Mouse (Mus musculus) heart, embryonic 11.5 days (tissue): ENCODE data around the gene Tmem185b. TPM values are rescaled to one million over a fixed set of nuclear protein-coding genes. Genes with fewer than 3 reads are reported as not detected.

Experiments
- ATAC-seq: fragments of 200-750 bp; cut with Nextera tagmentation; replicated peaks from 2 replicates; pipeline ENCODE4 v1.8.0; 2017; ENCODE audit warnings: moderate library complexity; ENCODE audit not compliant: insufficient number of reproducible peaks, low FRiP score, low TSS enrichment
- H3K27ac ChIP-seq: fragments of 300-500 bp; sonication (generic); 2 replicates; pipeline ENCODE4 v1.5.1; 2014; ENCODE audit warnings: mild to moderate bottlenecking, low read depth, low read length
- H3K27me3 ChIP-seq: fragments of 300-500 bp; sonication (generic); 2 replicates; pipeline ENCODE4 v1.6.1; 2014; ENCODE audit warnings: mild to moderate bottlenecking, low read length, mixed read lengths; ENCODE audit not compliant: control insufficient read depth, insufficient read depth
- H3K36me3 ChIP-seq: fragments of 300-500 bp; sonication (generic); 2 replicates; pipeline ENCODE4 v1.6.1; 2014; ENCODE audit warnings: mild to moderate bottlenecking, low read length, moderate library complexity, mixed read lengths; ENCODE audit not compliant: control insufficient read depth, insufficient read depth
- H3K4me1 ChIP-seq: fragments of 300-500 bp; sonication (generic); 2 replicates; pipeline ENCODE4 v1.6.1; 2014; ENCODE audit warnings: low read length; ENCODE audit not compliant: control insufficient read depth, insufficient read depth
- H3K4me2 ChIP-seq: fragments of 300-500 bp; sonication (generic); 2 replicates; pipeline ENCODE4 v1.6.1; 2014; ENCODE audit warnings: mild to moderate bottlenecking, moderate library complexity
- H3K4me3 ChIP-seq: fragments of 300-500 bp; sonication (generic); 2 replicates; pipeline ENCODE4 v1.5.1; 2014; ENCODE audit warnings: low read depth, low read length
- H3K9ac ChIP-seq: fragments of 300-500 bp; sonication (generic); 2 replicates; pipeline ENCODE4 v1.6.1; 2014; ENCODE audit warnings: mild to moderate bottlenecking, low read depth, low read length, moderate library complexity
- H3K9me3 ChIP-seq: fragments of 300-500 bp; sonication (generic); replicated peaks from 2 replicates; pipeline ENCODE4 v1.6.1; 2016; ENCODE audit warnings: low read length; ENCODE audit not compliant: control insufficient read depth
- WGBS: fragments of 180-500 bp; shearing (Covaris S2); extraction: QIAGEN DNeasy Blood & Tissue Kit; methylation state at CpG from one replicate; pipeline ENCODE4 v1.1.7; 2014; ENCODE audit not compliant: insufficient replicate concordance; 5-methylcytosine and 5-hydroxymethylcytosine counted together
- polyA plus RNA-seq: library from polyadenylated mRNA; unstranded; fragments of >200 nt; fragmentation: Nextera tagmentation; extraction: Ambion mirVana; gene quantifications from 2 replicates; pipeline ENCODE4 v1.2.1, GENCODE M21; 2014

Tmem185b gene
- polyA plus RNA-seq, 1 experiment from 2014 or later, result 23.1 TPM

GRCm38 (mm10) chr1:119546490-119546889 is 20.5 kb downstream of the Tmem185b start:
- H3K9me3 ChIP-seq, result no peaks in the 10 kb centered on the region
- WGBS, result 67% methylated on average over 3 of the region's 3 CpGs
- H3K4me2 ChIP-seq, result no peak overlapping the region
- no peak overlapping the region for H3K4me3 ChIP-seq
- no peak overlapping the region for H3K27ac ChIP-seq
- H3K9ac ChIP-seq, result no peak overlapping the region
- ATAC-seq, result no peak
- peaks cover 4% of the 10 kb centered on the region; the same call in 1 of the 2 replicates for H3K36me3 ChIP-seq
- H3K27me3 ChIP-seq, result no peaks in the 10 kb centered on the region
- peaks cover 21% of the 10 kb centered on the region for H3K4me1 ChIP-seq

GRCm38 (mm10) chr1:119548668-119549326 is 22.8 kb downstream of the Tmem185b start:
- no peak overlapping the region for H3K9ac ChIP-seq
- H3K27me3 ChIP-seq, result no peaks in the 10 kb centered on the region
- peaks cover 4% of the 10 kb centered on the region for H3K36me3 ChIP-seq
- 65% methylated on average over 7 of the region's 7 CpGs for WGBS
- H3K4me3 ChIP-seq, result no peak overlapping the region
- H3K4me1 ChIP-seq, result peaks cover 16% of the 10 kb centered on the region
- H3K9me3 ChIP-seq, result no peaks in the 10 kb centered on the region
- ATAC-seq, result no peak
- H3K4me2 ChIP-seq, result no peak overlapping the region
- H3K27ac ChIP-seq, result no peak overlapping the region

DNA sequence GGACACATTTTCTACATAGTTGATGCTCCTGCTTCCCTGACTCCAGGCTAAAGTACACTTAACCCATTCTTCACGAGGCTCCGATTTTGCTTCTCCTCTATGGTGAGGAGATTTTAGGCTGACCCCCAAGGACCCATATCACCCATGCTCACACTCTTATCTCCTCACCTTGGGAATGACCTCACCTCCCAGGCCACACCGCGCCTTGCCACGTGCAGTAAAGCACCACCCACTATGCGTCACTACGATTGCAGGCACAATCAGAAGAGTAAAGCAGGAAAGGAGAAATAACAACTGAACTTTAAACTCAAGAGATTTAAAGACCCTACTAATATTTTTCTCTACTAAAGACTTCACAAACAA is 23.3 kb downstream of the Tmem185b start:
- no peak overlapping the region for H3K4me3 ChIP-seq
- H3K9ac ChIP-seq, result no peak overlapping the region
- H3K4me1 ChIP-seq, result peaks cover 16% of the 10 kb centered on the region
- no peaks in the 10 kb centered on the region for H3K9me3 ChIP-seq
- peaks cover 4% of the 10 kb centered on the region for H3K36me3 ChIP-seq
- ATAC-seq, result no peak
- no peaks in the 10 kb centered on the region for H3K27me3 ChIP-seq
- no peak overlapping the region for H3K27ac ChIP-seq
- no peak overlapping the region for H3K4me2 ChIP-seq
- 65% methylated on average over 7 of the region's 7 CpGs for WGBS

GRCm38 (mm10) chr1:119550064-119550463 is 24.1 kb downstream of the Tmem185b start:
- Histone ChIP-seq H3K27me3 (no peaks in the 10 kb centered on the region), H3K36me3 (peaks cover 4% of the 10 kb centered on the region), H3K4me2 (no peak overlapping the region), H3K9me3 (no peaks in the 10 kb centered on the region), H3K9ac (no peak overlapping the region), H3K4me3 (no peak overlapping the region), H3K27ac (no peak overlapping the region), H3K4me1 (peaks cover 9% of the 10 kb centered on the region; the same call in 1 of the 2 replicates)
- no peak for ATAC-seq
- 86% methylated on average over 2 of the region's 2 CpGs for WGBS

DNA sequence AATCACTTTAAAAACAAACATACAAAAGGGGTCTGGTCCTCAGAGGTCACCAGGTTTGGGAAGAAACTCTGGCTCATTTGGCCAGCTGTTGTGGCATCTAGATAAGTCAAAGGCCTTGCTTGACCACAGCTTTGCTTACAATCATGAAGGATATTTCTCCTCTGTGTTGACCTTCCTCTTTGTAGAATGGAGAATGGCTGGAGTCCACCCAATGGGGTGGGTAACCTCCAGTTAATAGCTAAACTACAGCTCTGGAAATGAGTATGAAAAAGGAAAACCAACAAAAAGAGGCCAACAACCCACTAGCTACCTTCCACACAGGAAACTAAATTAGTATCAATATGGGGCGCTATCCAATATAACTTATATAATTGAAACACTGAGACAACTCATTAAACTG is 25.7 kb downstream of the Tmem185b start:
- H3K27ac ChIP-seq, result no peak overlapping the region
- no peak overlapping the region for H3K4me2 ChIP-seq
- ATAC-seq, result no peak
- H3K36me3 ChIP-seq, result peaks cover 4% of the 10 kb centered on the region
- no peak overlapping the region for H3K9ac ChIP-seq
- H3K27me3 ChIP-seq, result no peaks in the 10 kb centered on the region
- H3K4me3 ChIP-seq, result no peak overlapping the region
- H3K4me1 ChIP-seq, result no peaks in the 10 kb centered on the region
- 94% methylated on average over 1 of the region's 1 CpGs for WGBS
- no peaks in the 10 kb centered on the region for H3K9me3 ChIP-seq

- 62% methylated on average over 5 of the region's 5 CpGs for WGBS
- ATAC-seq, result no peak
- no peaks in the 10 kb centered on the region for H3K27me3 ChIP-seq
Measured at GRCm38 (mm10) chr1:119555651-119556050, 29.7 kb downstream of the Tmem185b start.

DNA sequence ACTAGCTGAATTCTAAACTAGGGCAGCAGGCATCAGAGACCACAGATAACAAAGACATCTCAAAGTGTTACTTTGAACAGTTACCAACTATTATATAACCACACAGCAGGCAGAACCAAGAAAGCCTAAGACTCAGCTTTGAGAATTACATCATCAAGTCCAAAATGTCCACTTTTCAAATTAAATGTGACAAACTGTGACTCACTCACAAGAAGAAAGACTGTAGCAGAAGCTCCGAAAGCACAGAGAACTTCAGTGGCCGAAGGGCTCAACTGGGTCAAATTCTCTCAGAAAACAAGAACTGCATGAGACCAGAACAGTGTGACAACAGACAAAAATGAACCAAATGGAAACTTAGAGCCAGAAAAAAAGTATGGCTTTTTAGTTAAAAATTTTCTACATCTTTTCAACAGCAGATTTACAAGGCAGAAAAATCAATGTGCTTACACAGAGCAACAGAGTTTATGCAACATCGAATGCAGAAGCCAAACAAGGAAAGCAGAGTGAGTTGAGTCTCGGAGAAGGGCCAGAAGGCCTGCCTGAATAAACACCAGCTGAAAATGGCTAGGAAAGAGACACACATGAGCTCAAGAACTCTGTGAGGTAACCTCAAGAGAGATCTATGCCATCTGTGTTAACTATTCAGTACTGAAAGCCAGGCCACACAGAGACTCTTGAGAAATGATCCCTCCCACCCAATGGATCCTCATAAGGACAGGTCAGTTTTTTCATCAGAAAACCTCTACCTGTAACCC is 31.9 kb downstream of the Tmem185b start:
- 89% methylated on average over 4 of the region's 4 CpGs for WGBS
- Histone ChIP-seq H3K27me3 (no peaks in the 10 kb centered on the region), H3K4me3 (no peak overlapping the region), H3K4me2 (no peak overlapping the region), H3K9ac (no peak overlapping the region), H3K9me3 (no peaks in the 10 kb centered on the region), H3K27ac (no peak overlapping the region), H3K36me3 (peaks cover 4% of the 10 kb centered on the region; the same call in 1 of the 2 replicates), H3K4me1 (no peaks in the 10 kb centered on the region)
- no peak for ATAC-seq

More at GRCm38 (mm10) chr1:119555651-119556050, 29.7 kb downstream of the Tmem185b start:
- no peaks in the 10 kb centered on the region for H3K9me3 ChIP-seq
- no peak overlapping the region for H3K27ac ChIP-seq
- H3K36me3 ChIP-seq, result peaks cover 1% of the 10 kb centered on the region
- no peak overlapping the region for H3K9ac ChIP-seq
- no peak overlapping the region for H3K4me3 ChIP-seq
- H3K4me1 ChIP-seq, result no peaks in the 10 kb centered on the region
- no peak overlapping the region for H3K4me2 ChIP-seq

GRCm38 (mm10) chr1:119565531-119565930 is 39.6 kb downstream of the Tmem185b start:
- WGBS, result 91% methylated on average over 4 of the region's 4 CpGs
- no peaks in the 10 kb centered on the region for H3K27me3 ChIP-seq
- no peak for ATAC-seq
- no peak overlapping the region for H3K9ac ChIP-seq
- no peaks in the 10 kb centered on the region for H3K9me3 ChIP-seq
- peaks cover 3% of the 10 kb centered on the region; the same call in 1 of the 2 replicates for H3K36me3 ChIP-seq
- no peaks in the 10 kb centered on the region for H3K4me1 ChIP-seq
- no peak overlapping the region for H3K4me3 ChIP-seq
- H3K4me2 ChIP-seq, result no peak overlapping the region
- no peak overlapping the region for H3K27ac ChIP-seq
